Mouse (Mus musculus) liver, embryonic 14.5 days (tissue): Measurements from ENCODE around the gene Tbc1d22a. TPM values are rescaled to one million over a fixed set of nuclear protein-coding genes. Genes with fewer than 3 reads are reported as not detected.

ENCODE experiments used
- ATAC-seq: fragments of 200-750 bp; cut with Nextera tagmentation; 2 replicates; pipeline ENCODE4 v1.8.0; 2017; ENCODE audit warnings: moderate number of reproducible peaks, mild to moderate bottlenecking, moderate library complexity; ENCODE audit not compliant: insufficient read depth
- DNase-seq, 3 experiments: peaks; one replicate each; pipeline ENCODE4 v3.0.0-alpha.2; 2012 to 2013; ENCODE audit warnings: low read depth in 3 of 3, low spot score in 3 of 3
- H3K27ac ChIP-seq: fragments of 300-500 bp; sonication (generic); 2 replicates; pipeline ENCODE4 v1.5.1; 2014; ENCODE audit warnings: moderate library complexity, mild to moderate bottlenecking, control low read depth, inconsistent platforms
- H3K27me3 ChIP-seq: fragments of 300-500 bp; sonication (generic); 2 replicates; pipeline ENCODE4 v1.6.1; 2014; ENCODE audit warnings: mild to moderate bottlenecking, low read length, moderate library complexity; ENCODE audit not compliant: control insufficient read depth, insufficient read depth
- H3K36me3 ChIP-seq: fragments of 300-500 bp; sonication (generic); replicated peaks from 2 replicates; pipeline ENCODE4 v1.6.1; 2014; ENCODE audit warnings: low read depth; ENCODE audit not compliant: control insufficient read depth, insufficient read depth
- H3K4me1 ChIP-seq, 2 experiments: fragments of 200-500 bp in 1 of 2; fragments of 300-500 bp in 1 of 2; sonication (generic) in 1 of 2; replicated peaks; 2 replicates each; pipeline ENCODE4 v1.6.1; 2012 to 2014; ENCODE audit warnings: antibody characterized with exemption in 1 of 2, inconsistent platforms in 1 of 2, low read length in 1 of 2; ENCODE audit not compliant: control insufficient read depth in 2 of 2, insufficient read depth in 2 of 2
- H3K4me2 ChIP-seq: fragments of 300-500 bp; sonication (generic); 2 replicates; pipeline ENCODE4 v1.6.1; 2014; ENCODE audit warnings: low read depth, mild to moderate bottlenecking, control low read depth, moderate library complexity
- H3K4me3 ChIP-seq, 2 experiments: fragments of 200-500 bp in 1 of 2; fragments of 300-500 bp in 1 of 2; sonication (generic) in 1 of 2; 2 replicates each; pipeline ENCODE4 v1.5.1; 2012 to 2014; ENCODE audit warnings: low read depth in 2 of 2, low read length in 2 of 2, mild to moderate bottlenecking in 2 of 2, control low read depth in 1 of 2, inconsistent platforms in 1 of 2, moderate library complexity in 1 of 2; ENCODE audit not compliant: insufficient read depth in 1 of 2
- H3K9ac ChIP-seq: fragments of 300-500 bp; sonication (generic); replicated peaks from 2 replicates; pipeline ENCODE4 v1.6.1; 2014; ENCODE audit warnings: mild to moderate bottlenecking, control low read depth, moderate library complexity
- H3K9me3 ChIP-seq: fragments of 300-500 bp; sonication (generic); 2 replicates; pipeline ENCODE4 v1.6.1; 2016; ENCODE audit warnings: low read length, mixed read lengths; ENCODE audit not compliant: control insufficient read depth
- CTCF ChIP-seq: IDR thresholded peaks from 2 replicates; pipeline ENCODE4 v1.5.1; 2016; ENCODE audit warnings: antibody characterized with exemption, low read depth, control low read depth
- EP300 ChIP-seq: IDR thresholded peaks from 2 replicates; pipeline ENCODE4 v1.6.1; 2016; ENCODE audit warnings: antibody characterized with exemption, low read depth
- WGBS: fragments of 180-500 bp; shearing (Covaris S2); extraction: QIAGEN DNeasy Blood & Tissue Kit; methylation state at CpG from one replicate; pipeline ENCODE4 v1.1.7; 2014; ENCODE audit not compliant: insufficient replicate concordance; 5-methylcytosine and 5-hydroxymethylcytosine counted together
- polyA plus RNA-seq, 2 experiments: library from polyadenylated mRNA; depleted of rRNA in 1 of 2; stranded (reverse) in 1 of 2; unstranded in 1 of 2; fragments of >200 nt; fragmentation: Nextera tagmentation in 1 of 2; extraction: Ambion mirVana in 1 of 2; gene quantifications; 2 replicates each; pipeline versions ENCODE4 v1.2.1 to v1.2.3; 2012 to 2014

Gene Tbc1d22a
- polyA plus RNA-seq, 2 experiments = 4.1 to 6.4 TPM

- no peaks in the 10 kb centered on the region for H3K9me3 ChIP-seq
- ATAC-seq (peak; percentile 52; the same call in 1 of the 2 replicates), DNase-seq (no peak)
- no peaks in the 10 kb centered on the region for H3K36me3 ChIP-seq
- TF ChIP-seq EP300 = 0 out of 2 replicates have a peak, but pooled peaks have one; percentile 34
- TF ChIP-seq CTCF = no peak
- no peak overlapping the region for H3K4me3 ChIP-seq
- no peak overlapping the region for H3K4me2 ChIP-seq
- 43% methylated on average over 5 of the region's 5 CpGs for WGBS
- H3K9ac ChIP-seq = no peak overlapping the region
- H3K27ac ChIP-seq = no peak overlapping the region
- H3K27me3 ChIP-seq = no peaks in the 10 kb centered on the region
- H3K4me1 ChIP-seq = no peaks in the 10 kb centered on the region
Observed at GRCm38 (mm10) chr15:86411532-86412080, 197.3 kb downstream of the Tbc1d22a start.

- H3K27ac ChIP-seq = no peak overlapping the region
Observed at GRCm38 (mm10) chr15:86415951-86416350, 201.7 kb downstream of the Tbc1d22a start.

GRCm38 (mm10) chr15:86418436-86418835, 204.2 kb downstream of the Tbc1d22a start:
- Histone ChIP-seq H3K27me3 (no peaks in the 10 kb centered on the region), H3K36me3 (no peaks in the 10 kb centered on the region), H3K4me3 (no peak overlapping the region), H3K27ac (no peak overlapping the region), H3K4me1 (peaks cover 0 to 3% of the 10 kb centered on the region in 2 experiments; a peak in 1 of 4 replicates), H3K9me3 (no peaks in the 10 kb centered on the region), H3K9ac (no peak overlapping the region), H3K4me2 (no peak overlapping the region)
- TF ChIP-seq CTCF = no peak
- TF ChIP-seq EP300 = no peak
- ATAC-seq (no peak), DNase-seq (no peak)
- 71% methylated on average over 2 of the region's 2 CpGs for WGBS

More at GRCm38 (mm10) chr15:86415951-86416350, 201.7 kb downstream of the Tbc1d22a start:
- no peaks in the 10 kb centered on the region for H3K27me3 ChIP-seq
- ATAC-seq = no peak
- no peaks in the 10 kb centered on the region for H3K9me3 ChIP-seq
- H3K4me3 ChIP-seq = no peak overlapping the region
- no peak overlapping the region for H3K9ac ChIP-seq
- no peaks in the 10 kb centered on the region for H3K36me3 ChIP-seq
- no peaks in the 10 kb centered on the region for H3K4me1 ChIP-seq
- DNase-seq = no peak
- no peak overlapping the region for H3K4me2 ChIP-seq
- WGBS = 65% methylated on average over 6 of the region's 6 CpGs
- TF ChIP-seq EP300 (no peak), CTCF (no peak)

- no peak for ATAC-seq
- TF ChIP-seq CTCF (no peak), EP300 (no peak)
- DNase-seq = no peak
- Histone ChIP-seq H3K9ac (no peak overlapping the region), H3K36me3 (no peaks in the 10 kb centered on the region), H3K9me3 (no peaks in the 10 kb centered on the region), H3K27ac (no peak overlapping the region), H3K27me3 (no peaks in the 10 kb centered on the region), H3K4me1 (peaks cover 0 to 10% of the 10 kb centered on the region in 2 experiments; a peak in 2 of 4 replicates), H3K4me2 (no peak overlapping the region), H3K4me3 (no peak overlapping the region)
- 85% methylated on average over 6 of the region's 6 CpGs for WGBS
Observed at GRCm38 (mm10) chr15:86419620-86420019, 205.4 kb downstream of the Tbc1d22a start.

GRCm38 (mm10) chr15:86422858-86423257, 208.6 kb downstream of the Tbc1d22a start:
- H3K27me3 ChIP-seq = no peaks in the 10 kb centered on the region
- no peak overlapping the region for H3K4me3 ChIP-seq
- ATAC-seq = no peak
- 24% methylated on average over 1 of the region's 1 CpGs for whole genome bisulfite sequencing
- H3K9ac ChIP-seq = no peak overlapping the region
- H3K36me3 ChIP-seq = no peaks in the 10 kb centered on the region
- no peak for TF ChIP-seq EP300
- TF ChIP-seq CTCF = no peak
- H3K4me1 ChIP-seq = peaks cover 0 to 11% of the 10 kb centered on the region in 2 experiments; a peak in 2 of 4 replicates
- no peaks in the 10 kb centered on the region for H3K9me3 ChIP-seq
- H3K4me2 ChIP-seq = no peak overlapping the region
- DNase-seq = no peak
- H3K27ac ChIP-seq = no peak overlapping the region
